Mouse (Mus musculus) mouse trophoblast stem cell (cell line): ENCODE results near the gene Tsga10ip.

Experiments
- in situ Hi-C, 2 experiments: fragments of 300-500 bp; cut with MseI, MboI; formaldehyde crosslinking; loops; 2 replicates in 1 of 2; 3 replicates in 1 of 2; pipeline ENCODE4 v1.15.1; 2025

The Tsga10ip gene

GRCm38 (mm10) chr19:5345297-5346131, 56.8 kb downstream of the Tsga10ip start:
- in situ Hi-C loops, result no loop called here

DNA sequence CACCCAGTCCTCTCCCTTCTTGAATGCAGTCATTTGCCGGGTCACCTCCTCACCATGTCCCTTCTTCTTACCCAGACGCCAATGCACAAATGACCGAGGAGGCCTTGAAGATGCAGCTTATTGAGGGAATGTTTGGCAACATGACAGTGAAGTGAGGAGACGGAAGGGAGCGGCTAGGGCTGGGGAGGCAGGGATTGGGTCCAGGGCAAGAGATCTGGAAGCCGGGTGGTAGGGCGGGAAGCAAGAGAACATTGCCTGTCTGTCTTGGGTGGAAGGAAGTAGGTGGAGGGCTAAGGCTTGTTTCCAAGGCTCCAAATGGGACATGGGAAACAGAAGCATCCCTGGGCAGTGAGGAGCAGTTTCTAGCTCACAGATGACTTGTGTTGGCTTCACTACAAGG, 61.0 kb downstream of the Tsga10ip start:
- in situ Hi-C loops, result loop anchor here in 1 of 2 experiments (5.0 kb wide), 1 partner anchor 39 kb away; no protein-coding TSS in a partner anchor
